ENCODE assay signal across 7 mouse cellular contexts in genomic region chr2:5715054-5715410, GRCm38 (mm10). TPM values are rescaled to one million over a fixed set of nuclear protein-coding genes. Genes with fewer than 3 reads are reported as not detected.
DNase-seq lines count a peak whose midpoint lies in the region; ATAC-seq lines count a peak whose summit lies in the region.

No protein-coding gene starts in this region.

- H3K27ac ChIP-seq in forebrain, embryonic 12.5 days = no peak overlapping the region
- no peak overlapping the region for H3K27ac ChIP-seq in limb, embryonic 12.5 days
- peak overlapping the region; percentile 81 for H3K27ac ChIP-seq in stomach, embryonic 16.5 days (ENCODE audit: low read length)

- H3K36me3 ChIP-seq in forebrain, embryonic 12.5 days (replicated peaks) = no peaks in the 10 kb centered on the region
- no peaks in the 10 kb centered on the region for H3K36me3 ChIP-seq in limb, embryonic 12.5 days
- no peaks in the 10 kb centered on the region for H3K36me3 ChIP-seq in stomach, embryonic 16.5 days (ENCODE audit: control insufficient read depth, insufficient read depth, low read length)

- peaks cover 8% of the 10 kb centered on the region for H3K9me3 ChIP-seq in forebrain, embryonic 12.5 days
- H3K9me3 ChIP-seq in limb, embryonic 12.5 days = no peaks in the 10 kb centered on the region; the same call in 1 of the 2 replicates
- peaks cover 6% of the 10 kb centered on the region; the same call in 1 of the 2 replicates for H3K9me3 ChIP-seq in stomach, embryonic 16.5 days (replicated peaks; ENCODE audit: control insufficient read depth, low read length)

- peak overlapping the region; percentile 100 for H3K4me2 ChIP-seq in forebrain, embryonic 12.5 days
- H3K4me2 ChIP-seq in limb, embryonic 12.5 days = peak overlapping the region; percentile 97
- peak overlapping the region; percentile 97 for H3K4me2 ChIP-seq in stomach, embryonic 16.5 days (ENCODE audit: low read depth, low read length)

- H3K9ac ChIP-seq in forebrain, embryonic 12.5 days = peak overlapping the region; percentile 73
- peak overlapping the region; percentile 60; the same call in 1 of the 2 replicates for H3K9ac ChIP-seq in limb, embryonic 12.5 days (replicated peaks)
- peak overlapping the region; percentile 89 for H3K9ac ChIP-seq in stomach, embryonic 16.5 days (ENCODE audit: low read length)

- 2% methylated on average over 19 of the region's 19 CpGs for WGBS in forebrain, embryonic 12.5 days
- WGBS in limb, embryonic 12.5 days = under 1% methylated on average over 19 of the region's 19 CpGs
- WGBS in stomach, embryonic 16.5 days = under 1% methylated on average over 19 of the region's 19 CpGs

- peaks cover 36% of the 10 kb centered on the region for H3K27me3 ChIP-seq in forebrain, embryonic 12.5 days
- peaks cover 49% of the 10 kb centered on the region for H3K27me3 ChIP-seq in limb, embryonic 12.5 days
- no peaks in the 10 kb centered on the region for H3K27me3 ChIP-seq in stomach, embryonic 16.5 days (ENCODE audit: control insufficient read depth, insufficient read depth, low read length)

- peaks cover 20% of the 10 kb centered on the region for H3K4me1 ChIP-seq in forebrain, embryonic 12.5 days
- peaks cover 11% of the 10 kb centered on the region for H3K4me1 ChIP-seq in limb, embryonic 12.5 days (replicated peaks)
- 0 out of 2 replicates have a peak, but pooled peaks cover 8% of the 10 kb centered on the region for H3K4me1 ChIP-seq in stomach, embryonic 16.5 days (ENCODE audit: control insufficient read depth, insufficient read depth, low read length)

- peak; percentile 23 for DNase-seq in ovary, postnatal 14 days (ENCODE audit: low spot score)
- DNase-seq in ovary, adult 18-20 months (ENCODE audit: low spot score) = no peak
- DNase-seq in right cerebral cortex, postnatal 25 days = no peak
- DNase-seq in gastrocnemius, adult 8-10 months (ENCODE audit: low spot score in 2 of 2) = no peak

- peak overlapping the region; percentile 68 for H3K4me3 ChIP-seq in forebrain, embryonic 12.5 days (replicated peaks)
- peak overlapping the region; percentile 62 for H3K4me3 ChIP-seq in limb, embryonic 12.5 days (replicated peaks)
- peak overlapping the region; percentile 77 for H3K4me3 ChIP-seq in stomach, embryonic 16.5 days (replicated peaks; ENCODE audit: low read length)

- ATAC-seq in forebrain, embryonic 12.5 days (ENCODE audit: low FRiP score) = peak; percentile 30
- ATAC-seq in limb, embryonic 12.5 days (ENCODE audit: insufficient number of reproducible peaks, insufficient read depth, low FRiP score, low TSS enrichment, low read depth) = 0 out of 2 replicates have a peak, but pooled peaks have one; percentile 2
- ATAC-seq in stomach, embryonic 16.5 days (ENCODE audit: insufficient read depth, low FRiP score) = peak; percentile 12; the same call in 1 of the 2 replicates

RNA-seq across cellular contexts. Expression of gene Camk1d, which starts 0.7 kb away (rescaled TPM):
- polyA plus RNA-seq in forebrain, embryonic 12.5 days (2016; fragmentation: Nextera tagmentation; extraction: Ambion mirVana) = 2.7 and 2.9 TPM in 2 replicates
- 1.1 TPM in 2 replicates for polyA plus RNA-seq in limb, embryonic 12.5 days (2016; fragmentation: Nextera tagmentation; extraction: Ambion mirVana)
- 10.4 and 11.3 TPM in 2 replicates for polyA plus RNA-seq in stomach, embryonic 16.5 days (2015; fragmentation: Nextera tagmentation; extraction: Ambion mirVana)
- 1 to 10 TPM in 3 of 4 experiments, under 1 TPM in 1; 0.51 to 1.3 (median 1.1) TPM for total RNA-seq in gastrocnemius, adult 8-10 months (2022)
